In the genomic region with DNA sequence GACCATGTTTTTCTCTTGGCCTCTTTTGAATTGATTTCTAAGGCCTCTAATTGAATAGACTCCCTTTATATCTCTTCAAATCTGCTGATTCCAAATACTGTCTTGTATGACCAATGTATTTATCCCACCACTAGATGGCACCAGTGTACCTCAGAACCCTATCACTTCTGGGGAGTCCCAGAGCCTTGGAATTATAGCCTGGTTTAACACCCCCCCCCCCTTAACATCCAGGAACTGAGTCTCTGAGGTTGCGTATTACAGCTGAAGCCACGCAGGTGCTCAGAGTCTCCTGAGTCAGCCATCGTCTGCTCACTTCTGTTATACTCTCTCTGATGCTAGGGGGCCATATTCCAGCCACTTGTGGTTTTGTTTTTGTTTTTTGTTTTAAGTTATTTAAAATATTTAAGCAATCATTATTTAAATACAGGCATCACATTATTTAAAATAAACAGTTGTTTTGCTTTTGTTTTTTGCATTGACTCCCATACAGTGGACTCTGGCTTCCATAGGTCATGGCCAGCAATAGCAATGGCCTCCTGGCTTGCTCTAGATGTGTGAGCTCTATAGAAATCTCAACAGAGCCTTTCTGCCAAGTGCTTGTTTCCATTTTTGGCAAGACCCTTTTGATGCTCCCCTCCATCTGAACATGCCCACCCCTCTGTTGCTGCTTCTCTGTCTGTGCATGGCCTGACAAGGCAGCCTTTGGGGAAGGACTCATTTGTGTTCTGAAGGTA, we compare ENCODE assay signal across 8 mouse cellular contexts.
DNase-seq lines count a peak whose midpoint lies in the region; ATAC-seq and TF ChIP-seq lines count a peak whose summit lies in the region.

No protein-coding gene starts in this region.

- no peaks in the 10 kb centered on the region for H3K9me3 ChIP-seq in liver, embryonic 11.5 days (ENCODE audit: control insufficient read depth, low read length)
- no peaks in the 10 kb centered on the region for H3K9me3 ChIP-seq in embryonic facial prominence, embryonic 14.5 days (ENCODE audit: control insufficient read depth, low read length)
- no peaks in the 10 kb centered on the region; the same call in 1 of the 2 replicates for H3K9me3 ChIP-seq in hindbrain, embryonic 14.5 days (ENCODE audit: control insufficient read depth, low read length)
- no peaks in the 10 kb centered on the region for H3K9me3 ChIP-seq in liver, postnatal 0 days (ENCODE audit: low read length)

- no peak overlapping the region for H3K27ac ChIP-seq in liver, embryonic 11.5 days (ENCODE audit: low read depth, low read length)
- H3K27ac ChIP-seq in embryonic facial prominence, embryonic 14.5 days (replicated peaks; ENCODE audit: low read depth, low read length), result no peak overlapping the region
- H3K27ac ChIP-seq in hindbrain, embryonic 14.5 days, result no peak overlapping the region
- H3K27ac ChIP-seq in liver, postnatal 0 days (ENCODE audit: low read depth), result no peak overlapping the region

- H3K4me2 ChIP-seq in liver, embryonic 11.5 days, result no peak overlapping the region
- H3K4me2 ChIP-seq in embryonic facial prominence, embryonic 14.5 days (ENCODE audit: low read depth, low read length), result no peak overlapping the region
- H3K4me2 ChIP-seq in hindbrain, embryonic 14.5 days (replicated peaks), result no peak overlapping the region
- no peak overlapping the region for H3K4me2 ChIP-seq in liver, postnatal 0 days (ENCODE audit: low read depth, low read length)

- no peak overlapping the region for H3K4me3 ChIP-seq in liver, embryonic 11.5 days (ENCODE audit: low read depth, low read length)
- H3K4me3 ChIP-seq in embryonic facial prominence, embryonic 14.5 days (ENCODE audit: low read depth, low read length), result no peak overlapping the region
- H3K4me3 ChIP-seq in hindbrain, embryonic 14.5 days (replicated peaks; ENCODE audit: low read length), result no peak overlapping the region
- no peak overlapping the region for H3K4me3 ChIP-seq in liver, postnatal 0 days (ENCODE audit: low read depth, low read length)

- H3K27me3 ChIP-seq in liver, embryonic 11.5 days (replicated peaks; ENCODE audit: control insufficient read depth, insufficient read depth, low read length), result no peaks in the 10 kb centered on the region
- no peaks in the 10 kb centered on the region for H3K27me3 ChIP-seq in embryonic facial prominence, embryonic 14.5 days (replicated peaks; ENCODE audit: control insufficient read depth, insufficient read depth, low read length)
- H3K27me3 ChIP-seq in hindbrain, embryonic 14.5 days (ENCODE audit: control insufficient read depth, insufficient read depth, low read length), result no peaks in the 10 kb centered on the region
- no peaks in the 10 kb centered on the region for H3K27me3 ChIP-seq in liver, postnatal 0 days (ENCODE audit: insufficient read depth, low read length)

- no peak overlapping the region for H3K9ac ChIP-seq in liver, embryonic 11.5 days (ENCODE audit: low read depth, low read length)
- no peak overlapping the region for H3K9ac ChIP-seq in embryonic facial prominence, embryonic 14.5 days (ENCODE audit: low read depth, low read length)
- H3K9ac ChIP-seq in hindbrain, embryonic 14.5 days, result no peak overlapping the region
- no peak overlapping the region for H3K9ac ChIP-seq in liver, postnatal 0 days (replicated peaks)

- TF ChIP-seq CTCF in liver, postnatal 0 days (IDR thresholded peaks at IDR 0.05; ENCODE audit: low read depth), result peak; percentile 80

- H3K4me1 ChIP-seq in liver, embryonic 11.5 days (replicated peaks; ENCODE audit: control insufficient read depth, insufficient read depth, low read length), result peaks cover 3% of the 10 kb centered on the region; the same call in 1 of the 2 replicates
- H3K4me1 ChIP-seq in embryonic facial prominence, embryonic 14.5 days (ENCODE audit: control insufficient read depth, insufficient read depth, low read length), result no peaks in the 10 kb centered on the region
- no peaks in the 10 kb centered on the region for H3K4me1 ChIP-seq in hindbrain, embryonic 14.5 days (replicated peaks; ENCODE audit: control insufficient read depth, insufficient read depth, low read length)
- no peaks in the 10 kb centered on the region for H3K4me1 ChIP-seq in liver, postnatal 0 days (ENCODE audit: insufficient read depth)

- no peak for DNase-seq in liver, embryonic 11.5 days (ENCODE audit: low spot score)
- no peak for DNase-seq in liver
- DNase-seq in R1 (ENCODE audit: low read depth, low spot score), result peak; percentile 78
- DNase-seq in embryonic facial prominence, embryonic 14.5 days (ENCODE audit: low spot score), result peak; percentile 86
- DNase-seq in hindbrain, embryonic 14.5 days (ENCODE audit: low spot score), result peak; percentile 70
- no peak for DNase-seq in liver, postnatal 0 days
- peak; percentile 28 for DNase-seq in retina, adult 2 months (ENCODE audit: low read depth, low spot score)
- DNase-seq in gastrocnemius, postnatal 36 days, result no peak

- H3K36me3 ChIP-seq in liver, embryonic 11.5 days (ENCODE audit: control insufficient read depth, insufficient read depth, low read length), result no peaks in the 10 kb centered on the region
- no peaks in the 10 kb centered on the region for H3K36me3 ChIP-seq in embryonic facial prominence, embryonic 14.5 days (ENCODE audit: control insufficient read depth, insufficient read depth, low read length)
- H3K36me3 ChIP-seq in hindbrain, embryonic 14.5 days (replicated peaks; ENCODE audit: control insufficient read depth, insufficient read depth), result no peaks in the 10 kb centered on the region
- H3K36me3 ChIP-seq in liver, postnatal 0 days (replicated peaks; ENCODE audit: insufficient read depth, low read length), result no peaks in the 10 kb centered on the region

- TF ChIP-seq EP300 in liver, postnatal 0 days (IDR thresholded peaks at IDR 0.05; ENCODE audit: low read depth), result no peak

- ATAC-seq in liver, embryonic 11.5 days (replicated peaks; ENCODE audit: low FRiP score), result peak; percentile 62
- peak; percentile 74 for ATAC-seq in embryonic facial prominence, embryonic 14.5 days (ENCODE audit: low read depth)
- ATAC-seq in hindbrain, embryonic 14.5 days (ENCODE audit: low FRiP score), result 0 out of 2 replicates have a peak, but pooled peaks have one; percentile 48
- ATAC-seq in liver, postnatal 0 days, result no peak; the same call in 1 of the 2 replicates

- intact Hi-C loops in gastrocnemius, postnatal 36 days (cut with DNase I), result loop anchor here (2.0 to 5.0 kb wide), 2 partner anchors 194 to 276 kb away; partner anchors contain the start of gene Ltbp1

- WGBS in liver, embryonic 11.5 days, result 63% methylated on average over 3 of the region's 3 CpGs
- 30% methylated on average over 3 of the region's 3 CpGs for WGBS in embryonic facial prominence, embryonic 14.5 days
- 56% methylated on average over 3 of the region's 3 CpGs for WGBS in hindbrain, embryonic 14.5 days
- WGBS in liver, postnatal 0 days (ENCODE audit: insufficient replicate concordance), result 71% methylated on average over 3 of the region's 3 CpGs

Comparison
In these comparisons a context has a peak if more than half of its experiments do, and no peak if none do; other contexts are left out.
1. DNase-seq: peak in R1 (single experiment), embryonic facial prominence, embryonic 14.5 days (single experiment), hindbrain, embryonic 14.5 days (single experiment) and retina, adult 2 months (single experiment); none in liver, embryonic 11.5 days (single experiment), liver (single experiment), liver, postnatal 0 days (single experiment) and gastrocnemius, postnatal 36 days (0 of 2).